Comparison of ENCODE assay signal across 7 mouse cellular contexts in genomic region chr9:119063036-119063644, GRCm38 (mm10). TPM values are rescaled to one million over a fixed set of nuclear protein-coding genes. Genes with fewer than 3 reads are reported as not detected.
A peak's percentile ranks its signal among the peaks of the same experiment; 100 is the strongest.
DNase-seq lines count a peak whose midpoint lies in the region; ATAC-seq and TF ChIP-seq lines count a peak whose summit lies in the region.

No protein-coding gene starts in this region.

- no peak overlapping the region for H3K27ac ChIP-seq in liver, embryonic 15.5 days (replicated peaks)
- H3K27ac ChIP-seq in left cerebral cortex, adult 2 months = no peak overlapping the region
- no peak overlapping the region for H3K27ac ChIP-seq in gastrocnemius, adult 2 months

- no peaks in the 10 kb centered on the region for H3K27me3 ChIP-seq in liver, embryonic 15.5 days

- peak overlapping the region; percentile 29; the same call in 1 of the 2 replicates for H3K4me2 ChIP-seq in liver, embryonic 15.5 days

- no peak for ATAC-seq in liver, embryonic 15.5 days (ENCODE audit: insufficient read depth)

- peaks cover 8% of the 10 kb centered on the region; the same call in 1 of the 2 replicates for H3K4me1 ChIP-seq in liver, embryonic 15.5 days (replicated peaks)

- H3K4me3 ChIP-seq in liver, embryonic 15.5 days (replicated peaks) = no peak overlapping the region
- no peak overlapping the region for H3K4me3 ChIP-seq in left cerebral cortex, adult 2 months
- no peak overlapping the region for H3K4me3 ChIP-seq in gastrocnemius, adult 2 months

- H3K36me3 ChIP-seq in liver, embryonic 15.5 days (replicated peaks) = no peaks in the 10 kb centered on the region

- TF ChIP-seq CTCF in left cerebral cortex, adult 2 months (IDR thresholded peaks at IDR 0.05) = no peak
- no peak for TF ChIP-seq CTCF in gastrocnemius, adult 2 months (IDR thresholded peaks at IDR 0.05)

- no peaks in the 10 kb centered on the region for H3K9me3 ChIP-seq in liver, embryonic 15.5 days (replicated peaks)

- WGBS in liver, embryonic 15.5 days (ENCODE audit: insufficient replicate concordance) = 34% methylated on average over 19 of the region's 19 CpGs

- DNase-seq in B cell, adult 2 months = peak; percentile 14
- DNase-seq in CD4-positive helper T cell, adult 2 months (ENCODE audit: low read depth, low spot score) = peak; percentile 30
- DNase-seq in kidney, adult 11 months = peak; percentile 91
- no peak for DNase-seq in left cerebral cortex, adult 18-20 months (ENCODE audit: low spot score in 2 of 2)
- DNase-seq in left cerebral cortex, adult 2 months (ENCODE audit: extremely low spot score in 1 of 2, low spot score in 2 of 2) = no peak
- no peak for DNase-seq in gastrocnemius, adult 2 months

- intact Hi-C loops in left cerebral cortex, adult 2 months (cut with DNase I) = no loop called here
- intact Hi-C loops in gastrocnemius, adult 2 months (cut with DNase I) = loop anchor here (10.0 kb wide), 1 partner anchor 478 kb away; no protein-coding TSS in a partner anchor

- H3K9ac ChIP-seq in liver, embryonic 15.5 days = no peak overlapping the region

RNA-seq across cellular contexts. Expression of gene Vill, which starts 10.6 kb away (rescaled TPM):
- polyA plus RNA-seq in liver, embryonic 15.5 days (2015; fragmentation: Nextera tagmentation; extraction: Ambion mirVana) = 10.0 and 11.0 TPM in 2 replicates
- 1 to 10 TPM; 6.7 to 9.0 TPM for total RNA-seq in left cerebral cortex, adult 18-20 months (2021)
- total RNA-seq in left cerebral cortex, adult 2 months (2021) = 1 to 10 TPM; 8.3 to 8.9 TPM
- total RNA-seq in gastrocnemius, adult 2 months (2021) = under 1 TPM in 1 of 2 experiments, not detected in 1; 0.45 TPM

RNA-seq across cellular contexts. Expression of gene Plcd1, which starts 30.2 kb away (rescaled TPM):
- polyA plus RNA-seq in liver, embryonic 15.5 days (2015; fragmentation: Nextera tagmentation; extraction: Ambion mirVana) = 1.2 and 1.8 TPM in 2 replicates
- 10 to 100 TPM; 13.0 to 13.6 TPM for total RNA-seq in left cerebral cortex, adult 18-20 months (2021)
- 10 to 100 TPM; 15.2 to 16.2 TPM for total RNA-seq in left cerebral cortex, adult 2 months (2021)
- total RNA-seq in gastrocnemius, adult 2 months (2021) = 1 to 10 TPM; 7.6 to 9.6 TPM

RNA-seq across cellular contexts. Expression of gene Dlec1, which starts 39.1 kb away (rescaled TPM):
- 0.06 TPM in 1 of 2 replicates, not detected in the other for polyA plus RNA-seq in liver, embryonic 15.5 days (2015; fragmentation: Nextera tagmentation; extraction: Ambion mirVana)
- 1 to 10 TPM; 2.8 to 4.0 TPM for total RNA-seq in left cerebral cortex, adult 18-20 months (2021)
- 1 to 10 TPM; 2.8 to 3.8 TPM for total RNA-seq in left cerebral cortex, adult 2 months (2021)
- total RNA-seq in gastrocnemius, adult 2 months (2021) = not detected

Comparison
In these comparisons a context has a peak if more than half of its experiments do, and no peak if none do; other contexts are left out.
1. DNase-seq: peak in B cell, adult 2 months (2 of 2), CD4-positive helper T cell, adult 2 months (single experiment) and kidney, adult 11 months (single experiment); none in left cerebral cortex, adult 18-20 months (0 of 2), left cerebral cortex, adult 2 months (0 of 2) and gastrocnemius, adult 2 months (single experiment).
2. RNA of gene Vill, which starts 10.6 kb away (total RNA-seq): 6.7 to 9.0 TPM in left cerebral cortex, adult 18-20 months and 8.3 to 8.9 TPM in left cerebral cortex, adult 2 months; 0.45 TPM in gastrocnemius, adult 2 months; every median in the first group is over 4 times any median in the second.